ENCODE assay signal across 11 mouse cellular contexts in genomic region chr2:33785596-33785995, GRCm38 (mm10).
DNase-seq lines count a peak whose midpoint lies in the region; ATAC-seq lines count a peak whose summit lies in the region.
"Had no signal": no experiment of that assay in that cellular context is flagged by ENCODE, and none has a peak within 500 bp of the region (broad histone marks: within the 10 kb centered on the region; RNA-seq: fewer than 3 reads in every experiment).

No protein-coding gene starts in this region.

- no peak overlapping the region for H3K4me2 ChIP-seq in midbrain, embryonic 11.5 days
- H3K4me2 ChIP-seq in forebrain, embryonic 12.5 days: peak overlapping the region; percentile 19; the same call in 1 of the 2 replicates
- H3K4me2 ChIP-seq in neural tube, embryonic 15.5 days: no peak overlapping the region
- H3K4me2 ChIP-seq: heart, embryonic 11.5 days; liver, embryonic 13.5 days had no signal

- 0 out of 2 replicates have a peak overlapping the region, but pooled peaks have one; percentile 9 for H3K27ac ChIP-seq in midbrain, embryonic 11.5 days (ENCODE audit: low read depth, low read length)
- H3K27ac ChIP-seq in midbrain, embryonic 10.5 days (replicated peaks): no peak overlapping the region; the same call in 1 of the 2 replicates
- H3K27ac ChIP-seq in forebrain, embryonic 12.5 days: peak overlapping the region; percentile 93
- H3K27ac ChIP-seq in neural tube, embryonic 15.5 days (replicated peaks): peak overlapping the region; percentile 77
- H3K27ac ChIP-seq: liver, embryonic 13.5 days had no signal

- no peak overlapping the region for H3K9ac ChIP-seq in midbrain, embryonic 11.5 days (ENCODE audit: low read length)
- H3K9ac ChIP-seq in forebrain, embryonic 12.5 days: no peak overlapping the region
- no peak overlapping the region; the same call in 1 of the 2 replicates for H3K9ac ChIP-seq in neural tube, embryonic 15.5 days (replicated peaks)
- H3K9ac ChIP-seq: liver, embryonic 13.5 days had no signal

- no peaks in the 10 kb centered on the region for H3K36me3 ChIP-seq in midbrain, embryonic 11.5 days (ENCODE audit: control insufficient read depth, insufficient read depth, low read length)
- H3K36me3 ChIP-seq in midbrain, embryonic 10.5 days: peaks cover 10% of the 10 kb centered on the region
- H3K36me3 ChIP-seq in forebrain, embryonic 12.5 days (replicated peaks): 0 out of 2 replicates have a peak, but pooled peaks cover 4% of the 10 kb centered on the region
- H3K36me3 ChIP-seq in neural tube, embryonic 15.5 days: no peaks in the 10 kb centered on the region

- H3K9me3 ChIP-seq in midbrain, embryonic 11.5 days (ENCODE audit: control insufficient read depth, low read length): no peaks in the 10 kb centered on the region
- no peaks in the 10 kb centered on the region for H3K9me3 ChIP-seq in midbrain, embryonic 10.5 days (replicated peaks)
- no peaks in the 10 kb centered on the region for H3K9me3 ChIP-seq in forebrain, embryonic 12.5 days
- no peaks in the 10 kb centered on the region for H3K9me3 ChIP-seq in neural tube, embryonic 15.5 days (replicated peaks)
- H3K9me3 ChIP-seq: liver, embryonic 13.5 days had no signal

- no peak overlapping the region for H3K4me3 ChIP-seq in midbrain, embryonic 11.5 days (ENCODE audit: low read depth, low read length)
- no peak overlapping the region for H3K4me3 ChIP-seq in midbrain, embryonic 10.5 days
- no peak overlapping the region for H3K4me3 ChIP-seq in forebrain, embryonic 12.5 days (replicated peaks)
- no peak overlapping the region for H3K4me3 ChIP-seq in neural tube, embryonic 15.5 days (replicated peaks)
- H3K4me3 ChIP-seq: liver, embryonic 13.5 days had no signal

- WGBS in midbrain, embryonic 11.5 days: 64% methylated on average over 13 of the region's 13 CpGs
- WGBS in midbrain, embryonic 10.5 days: 77% methylated on average over 13 of the region's 13 CpGs
- 18% methylated on average over 13 of the region's 13 CpGs for WGBS in forebrain, embryonic 12.5 days
- 9% methylated on average over 13 of the region's 13 CpGs for WGBS in neural tube, embryonic 15.5 days

- no peak for ATAC-seq in midbrain, embryonic 11.5 days (ENCODE audit: low FRiP score)
- peak; percentile 81 for ATAC-seq in forebrain, embryonic 12.5 days (ENCODE audit: low FRiP score)
- ATAC-seq in neural tube, embryonic 15.5 days (ENCODE audit: low FRiP score): peak; percentile 42; the same call in 1 of the 2 replicates

- no peak for DNase-seq in midbrain, embryonic 11.5 days (ENCODE audit: low spot score, missing footprints)
- DNase-seq in midbrain, embryonic 10.5 days (ENCODE audit: low spot score): no peak
- DNase-seq in layer of hippocampus, adult 9-10 months (ENCODE audit: low spot score): peak; percentile 50
- DNase-seq in urinary bladder, postnatal 4 days (ENCODE audit: low spot score in 2 of 2): no peak
- DNase-seq in urinary bladder, postnatal 14 days (ENCODE audit: low spot score): no peak
- DNase-seq in urinary bladder, postnatal 25 days (ENCODE audit: low spot score): no peak
- DNase-seq: liver, embryonic 13.5 days had no signal

- peaks cover 44% of the 10 kb centered on the region for H3K4me1 ChIP-seq in midbrain, embryonic 11.5 days (ENCODE audit: control insufficient read depth, insufficient read depth, low read length)
- H3K4me1 ChIP-seq in midbrain, embryonic 10.5 days: peaks cover 67% of the 10 kb centered on the region
- peaks cover 75% of the 10 kb centered on the region for H3K4me1 ChIP-seq in forebrain, embryonic 12.5 days
- peaks cover 44% of the 10 kb centered on the region for H3K4me1 ChIP-seq in neural tube, embryonic 15.5 days
- H3K4me1 ChIP-seq: liver, embryonic 13.5 days had no signal

- H3K27me3 ChIP-seq in midbrain, embryonic 11.5 days (ENCODE audit: control insufficient read depth, insufficient read depth, low read length): no peaks in the 10 kb centered on the region
- H3K27me3 ChIP-seq in midbrain, embryonic 10.5 days (ENCODE audit: low read depth, poor library complexity, severe bottlenecking): no peaks in the 10 kb centered on the region
- peaks cover 19% of the 10 kb centered on the region for H3K27me3 ChIP-seq in forebrain, embryonic 12.5 days
- no peaks in the 10 kb centered on the region for H3K27me3 ChIP-seq in neural tube, embryonic 15.5 days (replicated peaks)
- H3K27me3 ChIP-seq: CH12.LX; liver, embryonic 13.5 days had no signal
